Mouse (Mus musculus): ENCODE measurements at regions not wholly inside any gene's neighbourhood (a gene's known extent, or its start where the extent isn't known, plus 50 kb on each side); places are given as distances from the start of the nearest gene placed in this dataset.

DNA sequence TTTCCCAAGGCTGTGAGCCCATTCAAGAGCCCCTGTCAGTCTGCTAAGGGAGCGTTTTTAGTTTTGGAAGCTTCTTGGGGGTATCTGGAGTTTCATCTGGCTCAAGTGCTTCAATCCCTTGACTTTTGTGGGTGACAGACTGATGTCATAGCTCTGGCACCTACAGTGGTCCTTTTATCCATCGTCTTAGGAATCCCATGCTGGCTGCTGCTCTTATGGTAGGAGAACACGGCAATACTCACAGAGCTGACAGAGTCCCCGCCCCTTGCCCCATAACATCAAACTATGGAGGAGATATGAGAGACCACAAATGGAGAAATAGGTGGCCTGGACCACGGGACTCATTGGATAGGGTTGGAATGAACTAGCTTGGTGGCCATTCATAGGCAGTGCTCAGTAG, 68.0 kb upstream of the Wnt7b start:
- TF ChIP-seq GATA1 (IDR thresholded peaks at IDR 0.05; ENCODE audit: borderline replicate concordance, low read length) (no peak), FLI1 (IDR thresholded peaks at IDR 0.05; ENCODE audit: low read length) (no peak)
